Mouse (Mus musculus): ENCODE data around the gene Tmem147. TPM values are rescaled to one million over a fixed set of nuclear protein-coding genes. Genes with fewer than 3 reads are reported as not detected.
"Not testable (repeated sequence)": the region's sequence is repeated elsewhere in the genome, so short reads cannot be mapped to it uniquely, and the experiment has no call there.

The Tmem147 gene
- polyA plus RNA-seq, 1 experiment from 2014 or later = 202 TPM

GRCm38 (mm10) chr7:30758853-30759252 is 29.5 kb upstream of the Tmem147 start:
- no peaks in the 10 kb centered on the region for H3K4me1 ChIP-seq (ENCODE audit: control insufficient read depth, insufficient read depth, low read length)
- WGBS = 37% methylated on average over 4 of the region's 4 CpGs
- peaks cover 7% of the 10 kb centered on the region; the same call in 1 of the 2 replicates for H3K9me3 ChIP-seq (ENCODE audit: control insufficient read depth, low read length)
- no peak for ATAC-seq (ENCODE audit: low FRiP score, low TSS enrichment)
- H3K4me2 ChIP-seq (replicated peaks; ENCODE audit: low read depth, low read length) = no peak overlapping the region
- H3K27ac ChIP-seq (ENCODE audit: low read depth, low read length) = no peak overlapping the region
- no peaks in the 10 kb centered on the region for H3K36me3 ChIP-seq (ENCODE audit: control insufficient read depth, insufficient read depth, low read length)
- no peak overlapping the region for H3K4me3 ChIP-seq (ENCODE audit: low read length)
- H3K27me3 ChIP-seq (ENCODE audit: control insufficient read depth, insufficient read depth, low read length) = no peaks in the 10 kb centered on the region
- no peak overlapping the region for H3K9ac ChIP-seq (ENCODE audit: low read depth, low read length)

GRCm38 (mm10) chr7:30757001-30757400 is 27.7 kb upstream of the Tmem147 start:
- H3K4me2 ChIP-seq (replicated peaks; ENCODE audit: low read depth, low read length) = no peak overlapping the region
- H3K9ac ChIP-seq (ENCODE audit: low read depth, low read length) = no peak overlapping the region
- peaks cover 7% of the 10 kb centered on the region; the same call in 1 of the 2 replicates for H3K9me3 ChIP-seq (ENCODE audit: control insufficient read depth, low read length)
- H3K4me1 ChIP-seq (ENCODE audit: control insufficient read depth, insufficient read depth, low read length) = no peaks in the 10 kb centered on the region
- H3K4me3 ChIP-seq (ENCODE audit: low read length) = no peak overlapping the region
- no peaks in the 10 kb centered on the region for H3K36me3 ChIP-seq (ENCODE audit: control insufficient read depth, insufficient read depth, low read length)
- no peak for ATAC-seq (ENCODE audit: low FRiP score, low TSS enrichment)
- WGBS = 67% methylated on average over 3 of the region's 3 CpGs
- no peaks in the 10 kb centered on the region for H3K27me3 ChIP-seq (ENCODE audit: control insufficient read depth, insufficient read depth, low read length)
- H3K27ac ChIP-seq (ENCODE audit: low read depth, low read length) = no peak overlapping the region

- no peaks in the 10 kb centered on the region for H3K27me3 ChIP-seq (ENCODE audit: control insufficient read depth, insufficient read depth, low read length)
- H3K36me3 ChIP-seq (ENCODE audit: control insufficient read depth, insufficient read depth, low read length) = no peaks in the 10 kb centered on the region
- no peak within 1 kb of the TSS for H3K4me2 ChIP-seq (replicated peaks; ENCODE audit: low read depth, low read length)
- H3K27ac ChIP-seq (ENCODE audit: low read depth, low read length) = no peak within 1 kb of the TSS
- WGBS = 16% methylated on average over 5 of the region's 5 CpGs
- H3K4me3 ChIP-seq (ENCODE audit: low read length) = no peak within 1 kb of the TSS
- H3K9me3 ChIP-seq (ENCODE audit: control insufficient read depth, low read length) = peaks cover 7% of the 10 kb centered on the region; the same call in 1 of the 2 replicates
- ATAC-seq (ENCODE audit: low FRiP score, low TSS enrichment) = peak; percentile 59; the same call in 1 of the 2 replicates
- H3K4me1 ChIP-seq (ENCODE audit: control insufficient read depth, insufficient read depth, low read length) = peaks cover 5% of the 10 kb centered on the region; the same call in 1 of the 2 replicates
- H3K9ac ChIP-seq (ENCODE audit: low read depth, low read length) = no peak within 1 kb of the TSS
Measured at GRCm38 (mm10) chr7:30751086-30751669, 21.8 kb upstream of the Tmem147 start, which contains the start of gene Sbsn. Sbsn (plus strand) TSS chr7:30751471.

GRCm38 (mm10) chr7:30749824-30750606 is 20.7 kb upstream of the Tmem147 start:
- peak; percentile 36; the same call in 1 of the 2 replicates for ATAC-seq (ENCODE audit: low FRiP score, low TSS enrichment)
- H3K4me3 ChIP-seq (ENCODE audit: low read length) = no peak overlapping the region
- H3K9me3 ChIP-seq (ENCODE audit: control insufficient read depth, low read length) = peaks cover 4% of the 10 kb centered on the region; the same call in 1 of the 2 replicates
- no peak overlapping the region for H3K9ac ChIP-seq (ENCODE audit: low read depth, low read length)
- WGBS = 57% methylated on average over 13 of the region's 13 CpGs
- no peak overlapping the region for H3K4me2 ChIP-seq (replicated peaks; ENCODE audit: low read depth, low read length)
- no peaks in the 10 kb centered on the region for H3K27me3 ChIP-seq (ENCODE audit: control insufficient read depth, insufficient read depth, low read length)
- H3K4me1 ChIP-seq (ENCODE audit: control insufficient read depth, insufficient read depth, low read length) = peaks cover 5% of the 10 kb centered on the region; the same call in 1 of the 2 replicates
- no peak overlapping the region for H3K27ac ChIP-seq (ENCODE audit: low read depth, low read length)
- H3K36me3 ChIP-seq (ENCODE audit: control insufficient read depth, insufficient read depth, low read length) = no peaks in the 10 kb centered on the region

- H3K4me3 ChIP-seq (ENCODE audit: low read length) = no peak overlapping the region
- peaks cover 5% of the 10 kb centered on the region; the same call in 1 of the 2 replicates for H3K4me1 ChIP-seq (ENCODE audit: control insufficient read depth, insufficient read depth, low read length)
- H3K27ac ChIP-seq (ENCODE audit: low read depth, low read length) = no peak overlapping the region
- ATAC-seq (ENCODE audit: low FRiP score, low TSS enrichment) = no peak
- H3K9ac ChIP-seq (ENCODE audit: low read depth, low read length) = no peak overlapping the region
- no peak overlapping the region for H3K4me2 ChIP-seq (replicated peaks; ENCODE audit: low read depth, low read length)
- WGBS = 77% methylated on average over 7 of the region's 7 CpGs
- no peaks in the 10 kb centered on the region for H3K27me3 ChIP-seq (ENCODE audit: control insufficient read depth, insufficient read depth, low read length)
- H3K9me3 ChIP-seq (ENCODE audit: control insufficient read depth, low read length) = no peaks in the 10 kb centered on the region
- H3K36me3 ChIP-seq (ENCODE audit: control insufficient read depth, insufficient read depth, low read length) = no peaks in the 10 kb centered on the region
Measured at GRCm38 (mm10) chr7:30747525-30748204, 18.3 kb upstream of the Tmem147 start.

GRCm38 (mm10) chr7:30744022-30744598 is 14.8 kb upstream of the Tmem147 start:
- H3K4me3 ChIP-seq (ENCODE audit: low read length) = no peak overlapping the region
- no peaks in the 10 kb centered on the region for H3K36me3 ChIP-seq (ENCODE audit: control insufficient read depth, insufficient read depth, low read length)
- H3K27me3 ChIP-seq (ENCODE audit: control insufficient read depth, insufficient read depth, low read length) = no peaks in the 10 kb centered on the region
- H3K27ac ChIP-seq (ENCODE audit: low read depth, low read length) = no peak overlapping the region
- no peak overlapping the region for H3K4me2 ChIP-seq (replicated peaks; ENCODE audit: low read depth, low read length)
- 0 out of 2 replicates have a peak, but pooled peaks have one; percentile 13 for ATAC-seq (ENCODE audit: low FRiP score, low TSS enrichment)
- no peaks in the 10 kb centered on the region for H3K9me3 ChIP-seq (ENCODE audit: control insufficient read depth, low read length)
- H3K9ac ChIP-seq (ENCODE audit: low read depth, low read length) = no peak overlapping the region
- H3K4me1 ChIP-seq (ENCODE audit: control insufficient read depth, insufficient read depth, low read length) = no peaks in the 10 kb centered on the region
- 37% methylated on average over 4 of the region's 4 CpGs for WGBS

GRCm38 (mm10) chr7:30743617-30744016 is 14.3 kb upstream of the Tmem147 start, which contains the start of gene Gapdhs:
Gapdhs (minus strand) TSS chr7:30743681.
- H3K4me2 ChIP-seq (replicated peaks; ENCODE audit: low read depth, low read length); ATAC-seq (ENCODE audit: low FRiP score, low TSS enrichment); H3K27me3 ChIP-seq (ENCODE audit: control insufficient read depth, insufficient read depth, low read length); H3K4me1 ChIP-seq (ENCODE audit: control insufficient read depth, insufficient read depth, low read length); H3K9ac ChIP-seq (ENCODE audit: low read depth, low read length); H3K36me3 ChIP-seq (ENCODE audit: control insufficient read depth, insufficient read depth, low read length); H3K4me3 ChIP-seq (ENCODE audit: low read length); H3K27ac ChIP-seq (ENCODE audit: low read depth, low read length); H3K9me3 ChIP-seq (ENCODE audit: control insufficient read depth, low read length): not testable (repeated sequence)
- WGBS = no CpG with 5 or more reads among the region's 4 CpGs

- ATAC-seq (ENCODE audit: low FRiP score, low TSS enrichment); H3K27me3 ChIP-seq (ENCODE audit: control insufficient read depth, insufficient read depth, low read length): not testable (repeated sequence)
- 84% methylated on average over 2 of the region's 2 CpGs for WGBS
Measured at GRCm38 (mm10) chr7:30742570-30742969, 13.2 kb upstream of the Tmem147 start.

More at GRCm38 (mm10) chr7:30742570-30742969, 13.2 kb upstream of the Tmem147 start:
- not testable (repeated sequence) for H3K36me3 ChIP-seq (ENCODE audit: control insufficient read depth, insufficient read depth, low read length); H3K9ac ChIP-seq (ENCODE audit: low read depth, low read length); H3K4me2 ChIP-seq (replicated peaks; ENCODE audit: low read depth, low read length); H3K9me3 ChIP-seq (ENCODE audit: control insufficient read depth, low read length); H3K4me3 ChIP-seq (ENCODE audit: low read length); H3K4me1 ChIP-seq (ENCODE audit: control insufficient read depth, insufficient read depth, low read length); H3K27ac ChIP-seq (ENCODE audit: low read depth, low read length)
